Mouse (Mus musculus): Measurements from ENCODE around the gene Smc1a.

Smc1a gene

GRCm38 (mm10) chrX:152016151-152017145 is at the start of gene Smc1a, which contains the start of gene Ribc1:
Gene Smc1a (plus strand): TSS chrX:152016428.
Gene Ribc1 (minus strand): TSS chrX:152016295.
- peak; percentile 83 to 89 for DNase-seq

DNA sequence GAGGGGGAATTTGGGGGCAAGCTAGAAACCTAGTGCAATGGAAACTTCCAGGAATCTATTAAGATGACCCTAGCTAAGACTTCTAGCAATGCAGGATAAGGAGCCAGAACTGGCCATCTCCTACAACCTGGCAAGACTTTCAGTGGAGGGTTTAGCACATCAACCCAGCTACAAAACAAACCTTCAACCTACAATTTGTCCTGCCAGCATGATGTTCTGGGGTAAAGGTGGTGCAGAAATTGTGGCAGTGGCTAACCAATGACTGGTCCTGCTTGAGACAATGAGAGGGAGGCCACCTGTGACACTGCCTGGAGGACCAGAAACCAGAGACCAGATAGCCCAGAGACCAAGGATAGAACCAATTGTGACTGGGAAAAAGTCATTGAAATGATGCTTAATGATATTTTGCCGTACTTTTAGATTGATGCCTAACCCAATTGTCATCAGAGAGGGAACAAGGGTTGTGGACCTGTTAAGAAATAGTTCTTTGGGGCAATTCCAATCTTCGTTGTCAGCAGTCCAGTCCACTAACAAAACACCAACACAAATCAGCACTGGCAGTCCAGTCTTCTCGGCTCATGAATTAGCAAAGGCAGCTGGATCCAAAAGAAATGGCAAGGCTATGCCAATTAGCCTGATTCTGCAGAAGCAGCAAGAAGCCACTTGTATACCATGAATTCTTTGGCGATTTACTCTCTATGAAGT is 17.1 kb upstream of the Smc1a start:
- no peak for DNase-seq

DNA sequence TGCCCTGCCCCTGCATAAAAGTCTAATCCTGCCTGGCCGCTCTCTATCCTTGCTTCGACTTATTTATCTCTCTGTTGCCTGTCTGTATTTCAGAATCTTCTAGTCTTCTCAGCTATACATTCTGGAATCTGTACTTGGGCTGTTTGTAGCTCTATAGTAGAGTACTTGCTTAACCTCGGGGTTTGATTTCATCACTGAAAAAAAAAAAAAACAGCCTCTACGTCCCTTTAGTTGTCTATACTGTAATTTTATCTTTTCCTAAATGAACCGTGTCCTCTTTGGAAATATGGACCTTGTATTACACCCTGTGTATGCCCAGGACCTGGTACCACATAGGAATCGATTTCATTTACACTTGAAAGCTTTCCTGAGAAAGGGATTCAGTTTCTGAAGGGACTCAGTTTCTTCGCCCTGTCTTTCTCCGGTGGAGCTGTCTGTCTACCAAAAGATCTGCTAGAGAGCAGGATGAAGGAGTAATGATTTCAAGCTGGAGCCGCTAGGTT is 15.0 kb upstream of the Smc1a start:
- no peak for DNase-seq

DNA sequence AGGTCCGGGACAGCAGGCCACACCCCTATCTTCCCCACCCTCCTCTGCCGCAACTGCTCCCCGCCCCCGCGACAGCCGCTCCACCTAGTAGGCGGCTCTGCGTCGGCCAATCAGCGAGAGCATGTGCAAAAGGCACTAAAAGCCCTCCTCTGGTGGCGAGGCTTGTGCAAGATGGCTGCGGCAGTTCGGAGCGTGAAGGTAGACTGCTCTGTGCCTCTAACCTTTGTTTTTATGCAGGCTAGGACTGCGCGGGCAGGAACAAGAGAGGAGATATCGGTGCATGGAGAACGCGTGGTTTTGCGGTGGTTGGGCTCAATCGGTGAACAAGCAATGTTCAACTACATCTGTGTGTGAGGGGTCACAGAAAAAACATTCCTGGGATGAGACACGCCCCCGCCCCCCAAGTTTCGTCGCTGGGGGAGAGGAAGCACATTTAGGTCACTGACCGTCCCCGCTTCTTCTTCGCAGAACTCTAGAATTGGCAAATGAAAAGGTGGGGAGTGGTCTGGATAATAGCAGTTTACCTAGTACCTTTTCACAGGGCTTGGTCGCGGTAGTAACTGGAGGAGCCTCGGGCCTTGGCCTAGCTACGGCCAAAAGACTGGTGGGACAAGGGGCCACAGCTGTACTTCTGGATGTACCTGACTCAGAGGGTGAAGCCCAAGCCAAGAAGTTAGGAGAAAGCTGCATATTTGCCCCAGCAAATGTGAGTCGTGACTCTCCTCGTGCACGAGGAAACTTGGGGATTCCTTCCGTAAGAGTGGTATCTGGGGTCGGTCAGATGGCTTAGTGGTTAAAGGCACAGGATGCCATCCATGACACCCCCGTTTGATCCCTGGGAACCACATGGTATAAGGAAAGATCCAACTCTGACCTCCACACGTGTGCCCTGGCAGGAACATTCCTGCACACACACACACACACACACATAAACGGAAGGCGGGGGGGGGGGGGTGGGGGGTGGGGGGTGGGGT is 14.2 kb upstream of the Smc1a start, which contains the start of gene Hsd17b10:
Hsd17b10 (plus strand) TSS at position 109 of the 974 bp plus-strand sequence.
- peak; percentile 69 to 83 for DNase-seq

GRCm38 (mm10) chrX:152002865-152003264 is 13.4 kb upstream of the Smc1a start:
- DNase-seq, result no peak

- no peak for DNase-seq
Measured at GRCm38 (mm10) chrX:152007863-152008262, 8.4 kb upstream of the Smc1a start.

- no peak for DNase-seq
Measured at GRCm38 (mm10) chrX:152015752-152016150, 477 bp upstream of the Smc1a start.

- no peak for DNase-seq
Measured at GRCm38 (mm10) chrX:152017186-152017585, 958 bp downstream of the Smc1a start.

DNA sequence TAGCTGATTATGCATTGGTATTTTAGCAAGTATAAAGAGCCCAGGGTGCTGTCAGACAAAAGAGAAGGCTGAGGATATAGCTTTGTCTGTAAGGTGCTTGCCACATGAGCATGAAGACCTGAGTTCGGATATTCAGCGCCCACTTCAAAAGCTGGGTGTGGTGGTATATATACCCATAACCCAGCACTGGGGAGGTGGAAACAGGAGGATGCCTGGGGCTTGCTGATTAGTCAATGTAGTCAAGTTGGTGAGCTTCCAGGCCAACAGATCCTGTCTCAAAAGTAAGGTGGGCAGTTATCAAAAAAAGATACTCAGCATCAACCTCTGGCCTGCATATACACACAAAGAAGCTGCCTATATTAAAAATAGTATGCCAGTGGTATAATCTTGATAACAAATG is 3.1 kb downstream of the Smc1a start:
- no peak for DNase-seq

DNA sequence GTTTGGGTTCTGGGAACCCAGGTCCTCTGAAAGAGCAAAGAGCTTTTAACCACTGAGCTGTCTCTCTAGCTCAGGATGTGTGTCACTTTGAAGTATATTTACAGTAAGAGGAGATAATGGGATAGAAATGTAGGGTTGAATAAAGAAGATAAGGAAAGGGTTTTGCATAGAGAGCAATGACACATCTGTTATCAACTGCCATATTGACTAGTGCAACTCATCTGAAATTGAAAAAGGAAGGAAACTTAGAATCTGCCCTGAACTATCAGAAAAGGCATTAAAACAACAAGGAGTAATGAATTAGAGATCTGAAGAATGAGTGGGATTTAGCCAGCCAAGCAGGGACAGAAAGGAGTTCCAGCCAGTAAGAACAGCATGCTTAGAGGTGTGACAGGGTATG is 23.6 kb downstream of the Smc1a start:
- no peak for DNase-seq

DNA sequence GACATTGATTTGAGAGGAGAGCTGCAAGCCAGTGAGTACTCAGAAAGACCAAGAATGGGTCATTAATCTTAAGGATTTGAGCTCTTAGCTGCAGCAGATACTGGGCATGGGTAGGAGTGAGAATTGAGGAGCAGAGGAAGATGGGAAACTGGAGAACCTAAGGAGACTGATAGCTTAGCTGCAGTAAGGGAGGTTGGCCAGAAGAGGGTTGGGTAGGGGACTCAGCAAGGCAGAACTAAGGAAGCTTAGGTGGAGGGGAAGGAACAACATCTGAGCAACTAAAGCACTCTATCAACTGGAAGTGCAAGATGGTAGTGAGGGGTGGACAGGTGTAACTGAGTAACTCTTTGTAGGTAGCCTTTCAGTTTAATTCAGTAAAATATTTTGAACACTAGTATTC is 31.0 kb downstream of the Smc1a start:
- no peak for DNase-seq

- DNase-seq, result no peak
Measured at GRCm38 (mm10) chrX:152052546-152052945, 36.3 kb downstream of the Smc1a start.

DNA sequence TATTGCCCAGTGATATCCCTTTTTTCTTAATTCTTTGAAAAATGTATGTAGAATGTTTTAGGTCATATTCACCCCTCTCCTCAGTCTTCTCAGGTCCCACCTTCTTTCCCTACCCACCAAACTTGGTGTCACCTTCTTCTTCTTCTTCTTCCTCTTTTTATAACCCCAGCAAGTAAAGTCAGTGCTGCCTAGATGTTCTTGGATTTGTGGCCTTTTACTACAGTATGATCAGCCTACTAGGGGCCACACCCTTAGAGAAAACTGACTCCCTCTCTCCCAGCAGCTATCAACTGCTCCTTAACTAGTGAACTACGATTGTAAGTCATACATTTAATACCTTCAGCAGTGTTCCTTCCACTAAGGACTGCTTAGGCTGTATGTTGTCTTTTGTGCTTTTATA is 37.9 kb downstream of the Smc1a start:
- no peak for DNase-seq

DNA sequence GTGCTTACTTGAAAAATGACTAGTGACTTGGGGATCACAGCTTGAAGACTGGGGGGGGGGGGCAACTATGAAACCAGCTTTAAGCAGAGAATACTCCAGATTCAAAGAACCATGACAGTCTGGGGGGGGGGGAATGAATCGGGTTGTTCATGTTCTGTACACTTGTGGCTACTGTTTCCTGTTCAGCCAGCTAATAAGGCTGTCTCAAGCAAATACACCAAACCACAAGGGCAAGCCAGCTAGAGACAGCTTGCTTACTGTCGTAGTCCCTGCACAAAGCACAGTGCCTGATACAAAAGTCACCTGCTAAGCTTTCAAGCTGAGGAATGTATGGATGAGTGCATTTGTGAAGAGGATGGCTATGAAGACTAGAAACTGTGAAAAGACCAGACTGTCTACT is 49.4 kb downstream of the Smc1a start:
- DNase-seq, result no peak

GRCm38 (mm10) chrX:152067789-152068188 is 51.6 kb downstream of the Smc1a start:
- no peak for DNase-seq

DNA sequence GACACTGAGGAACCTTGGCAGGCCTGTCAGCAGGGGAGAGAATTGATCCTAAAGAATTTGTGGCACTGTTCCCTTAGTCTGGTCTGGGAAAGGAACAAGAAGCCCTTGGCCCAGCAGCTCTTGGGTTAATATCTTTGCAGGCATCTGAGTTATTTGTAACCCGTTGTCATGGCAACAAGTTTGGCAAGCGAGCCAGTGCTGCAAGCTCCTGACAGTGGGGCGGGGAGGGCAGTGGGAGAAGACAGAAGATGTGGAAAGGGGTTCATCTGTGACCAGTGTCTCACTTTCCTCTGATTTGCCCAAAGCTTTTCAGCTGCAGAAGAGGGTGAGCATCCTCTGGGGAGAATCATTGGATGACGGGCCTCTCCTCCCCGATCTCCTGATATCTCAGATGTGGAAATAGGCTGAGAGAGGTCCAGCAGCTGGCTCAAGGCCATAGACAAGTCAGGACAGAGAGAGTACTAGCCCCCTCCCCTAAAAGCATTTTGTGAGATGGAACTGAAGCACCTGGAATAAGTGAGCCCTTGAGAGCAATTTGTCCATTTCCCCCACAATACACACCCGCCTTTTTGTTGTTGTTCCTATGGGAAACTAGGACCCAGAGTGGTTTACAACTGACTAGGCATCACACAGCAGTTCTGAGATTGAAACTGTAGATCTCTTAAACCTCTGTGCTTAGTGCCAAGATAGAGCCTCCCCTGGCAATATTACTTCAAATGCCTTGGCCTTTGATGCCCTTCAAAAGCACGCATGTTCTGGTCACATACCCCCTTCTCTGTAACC is 73.8 kb downstream of the Smc1a start:
- peak; percentile 18 to 38 for DNase-seq

GRCm38 (mm10) chrX:152097572-152097971 is 81.3 kb downstream of the Smc1a start:
- DNase-seq, result no peak

Measured in cerebellum, postnatal 36 days (tissue).